Mouse (Mus musculus): ENCODE measurements around the gene Ift81.
"Not testable (repeated sequence)": the region's sequence is repeated elsewhere in the genome, so short reads cannot be mapped to it uniquely, and the experiment has no call there.

Gene Ift81

GRCm38 (mm10) chr5:122613908-122614732 lies at the start of gene Ift81:
Gene Ift81 (minus strand): TSS chr5:122614518.
- DNase-seq (ENCODE audit: low spot score in 2 of 2) = peak; percentile 78 to 93

DNA sequence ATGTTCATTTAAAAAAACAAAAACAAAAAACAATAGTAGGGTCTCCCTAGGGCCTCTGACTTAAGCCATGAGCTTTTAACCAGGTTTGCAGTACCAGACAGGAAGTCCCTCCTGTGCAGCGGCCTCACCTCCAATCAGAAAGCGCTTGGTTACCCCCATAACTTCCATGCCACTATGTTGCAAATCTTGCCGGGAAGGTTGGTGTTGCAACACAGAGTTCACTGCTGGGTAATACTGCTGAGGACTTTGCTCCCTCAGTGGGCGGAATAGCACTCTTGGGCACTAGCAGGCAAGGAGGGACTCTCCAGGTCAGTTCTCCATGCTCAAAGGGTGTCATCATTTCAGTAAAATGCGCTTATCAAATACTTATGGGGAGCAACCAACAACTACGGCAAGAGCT lies 48.2 kb upstream of the Ift81 start:
- DNase-seq (ENCODE audit: low spot score in 2 of 2) = no peak

DNA sequence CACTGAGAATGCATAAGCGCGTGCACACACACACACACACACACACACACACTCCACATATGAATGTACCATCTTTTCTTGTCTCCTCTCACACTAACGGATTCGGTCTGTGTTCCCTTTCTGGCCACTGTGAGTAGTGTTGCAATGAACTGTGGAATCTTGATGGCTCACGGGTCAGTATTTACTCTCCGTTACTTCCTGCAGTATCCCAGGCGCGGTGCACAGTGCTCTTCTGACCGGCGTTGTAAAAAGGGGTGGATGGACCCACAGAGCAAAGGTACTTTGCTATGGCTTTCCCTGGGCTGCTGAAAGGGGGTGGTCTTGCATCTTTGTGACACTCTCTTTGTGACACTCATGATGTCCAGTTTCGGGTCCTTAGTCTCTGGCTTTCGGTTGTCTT lies 42.5 kb upstream of the Ift81 start:
- DNase-seq (ENCODE audit: low spot score in 2 of 2) = no peak

DNA sequence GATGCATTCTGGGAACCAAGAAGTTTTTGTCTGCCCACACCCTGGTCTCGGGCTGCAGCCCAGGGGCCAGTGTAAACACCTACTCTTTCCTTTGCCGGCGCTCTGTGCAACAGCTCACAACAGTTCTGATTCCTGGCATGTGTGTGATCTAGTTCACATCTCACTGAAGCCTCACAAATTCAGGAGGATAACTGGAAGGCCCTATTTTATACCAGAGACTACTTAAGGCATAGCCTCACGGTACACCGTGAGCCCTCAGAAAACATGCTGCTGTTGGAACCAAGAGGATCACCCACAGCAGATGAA lies 39.9 kb upstream of the Ift81 start:
- DNase-seq (ENCODE audit: low spot score in 2 of 2) = no peak

DNA sequence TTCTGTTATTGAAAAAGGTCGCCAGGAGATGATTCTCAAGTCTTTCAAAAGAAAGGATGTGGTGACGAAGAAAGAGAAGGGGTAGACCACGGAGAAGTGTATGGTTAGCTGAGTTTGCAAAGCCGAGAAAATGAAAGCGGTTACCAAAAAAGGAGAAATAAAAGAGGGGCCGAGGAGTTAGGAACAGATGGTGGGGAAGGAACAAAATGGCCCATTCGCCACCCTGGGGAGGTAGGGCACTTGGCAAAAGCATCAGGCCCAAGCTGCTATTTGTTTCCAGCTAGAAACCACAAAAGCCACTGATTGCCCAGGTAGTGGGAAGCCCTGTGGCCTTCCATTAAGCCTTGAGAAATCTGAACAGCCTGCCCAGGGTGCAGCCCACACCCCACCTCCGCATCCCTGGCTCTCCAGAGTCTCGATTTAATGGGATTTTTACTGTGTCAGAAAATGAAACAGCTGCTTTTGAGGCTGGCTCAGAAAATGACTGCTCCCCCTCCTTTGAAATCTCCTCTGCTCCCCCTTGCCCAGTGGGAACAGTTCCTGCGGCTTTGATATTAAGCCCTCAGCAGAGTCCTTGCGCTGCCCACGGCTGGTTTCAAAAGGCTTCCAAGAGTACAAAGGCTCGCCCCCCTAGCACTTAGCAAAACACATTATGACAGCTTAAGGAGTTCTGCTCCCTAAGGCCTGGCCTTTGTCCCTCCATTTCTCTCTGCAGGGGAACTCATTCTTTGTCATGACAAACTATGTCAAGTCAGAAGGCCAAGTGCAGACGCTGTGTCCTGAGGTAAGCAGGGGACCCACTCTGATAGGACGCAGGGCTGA lies 39.3 kb upstream of the Ift81 start:
- no peak for DNase-seq (ENCODE audit: low spot score in 2 of 2)

DNA sequence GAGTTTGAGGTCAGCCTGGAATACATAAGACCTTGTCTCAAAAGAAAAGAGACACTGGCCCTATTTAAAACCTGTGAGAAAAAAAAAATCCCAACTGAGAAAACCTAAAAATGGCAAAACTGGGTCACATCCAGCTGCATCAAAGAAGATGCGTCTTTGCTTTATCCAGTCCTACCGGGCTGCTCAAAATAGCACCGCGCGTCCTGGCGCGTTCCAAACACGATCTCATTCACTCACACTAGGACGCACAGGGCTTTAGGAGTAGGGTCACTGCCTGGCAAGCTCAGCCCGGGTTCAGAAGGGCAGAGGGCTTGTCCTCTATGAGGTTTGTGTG lies 38.8 kb upstream of the Ift81 start:
- DNase-seq (ENCODE audit: low spot score in 2 of 2) = no peak

GRCm38 (mm10) chr5:122652506-122652905 lies 38.2 kb upstream of the Ift81 start:
- peak in 1 of 2 experiments; percentile 41 for DNase-seq (ENCODE audit: low spot score in 2 of 2)

- no peak for DNase-seq (ENCODE audit: low spot score in 2 of 2)
Measured at GRCm38 (mm10) chr5:122650100-122650499, 35.8 kb upstream of the Ift81 start.

GRCm38 (mm10) chr5:122649264-122649663 lies 34.9 kb upstream of the Ift81 start:
- DNase-seq (ENCODE audit: low spot score in 2 of 2) = no peak

- DNase-seq (ENCODE audit: low spot score in 2 of 2) = not testable (repeated sequence)
Measured at GRCm38 (mm10) chr5:122647952-122648374, 33.6 kb upstream of the Ift81 start.

DNA sequence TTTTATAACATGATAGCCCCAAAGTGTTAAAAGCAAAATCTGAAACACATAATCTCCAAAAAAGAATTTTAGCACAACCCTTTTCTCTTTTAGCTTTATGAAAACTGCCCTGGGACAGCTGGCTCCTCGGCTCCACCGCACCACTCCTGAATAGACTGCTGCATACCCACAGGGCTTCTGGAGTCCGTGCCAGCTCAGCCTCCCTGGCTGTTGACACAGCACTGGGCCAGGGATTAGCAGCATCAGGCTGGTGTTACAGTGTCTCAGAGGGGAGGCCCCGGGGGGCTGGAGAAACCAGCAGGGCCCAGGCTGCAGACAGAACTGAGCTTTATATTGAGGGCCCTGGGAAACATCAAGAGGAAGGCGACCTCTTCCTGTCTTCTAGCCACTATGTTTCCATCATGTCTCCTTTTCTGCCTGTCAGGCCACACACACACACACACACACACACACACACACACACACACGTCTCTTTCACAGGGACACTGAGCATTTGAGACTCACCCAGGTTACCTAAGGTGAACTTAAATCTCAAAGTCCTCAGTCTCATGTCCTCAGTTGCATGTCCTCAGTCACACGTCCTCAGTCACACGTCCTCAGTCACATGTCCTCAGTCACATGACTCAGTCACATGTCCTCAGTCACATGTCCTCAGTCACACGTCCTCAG lies 33.1 kb upstream of the Ift81 start:
- no peak for DNase-seq (ENCODE audit: low spot score in 2 of 2)

DNA sequence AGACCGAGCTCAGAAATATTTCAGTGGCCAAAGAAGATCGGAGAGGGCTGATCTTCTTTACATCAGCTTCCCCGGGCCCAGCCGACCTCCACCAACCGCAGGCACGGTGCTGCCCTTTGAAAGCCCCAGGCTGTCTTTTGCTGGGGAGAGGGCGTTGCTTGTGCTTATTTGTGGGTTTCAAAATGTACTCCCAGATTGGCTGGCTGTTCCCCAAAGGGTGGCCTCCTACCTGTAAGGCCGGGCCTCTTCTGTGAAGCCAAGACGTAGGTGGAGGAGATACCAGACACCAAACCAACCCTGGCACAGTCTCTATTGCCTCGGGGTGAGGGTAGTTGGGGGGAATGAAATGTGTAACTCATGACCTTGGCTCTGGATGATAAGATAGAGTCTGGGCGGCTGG lies 31.7 kb upstream of the Ift81 start:
- DNase-seq (ENCODE audit: low spot score in 2 of 2) = no peak

DNA sequence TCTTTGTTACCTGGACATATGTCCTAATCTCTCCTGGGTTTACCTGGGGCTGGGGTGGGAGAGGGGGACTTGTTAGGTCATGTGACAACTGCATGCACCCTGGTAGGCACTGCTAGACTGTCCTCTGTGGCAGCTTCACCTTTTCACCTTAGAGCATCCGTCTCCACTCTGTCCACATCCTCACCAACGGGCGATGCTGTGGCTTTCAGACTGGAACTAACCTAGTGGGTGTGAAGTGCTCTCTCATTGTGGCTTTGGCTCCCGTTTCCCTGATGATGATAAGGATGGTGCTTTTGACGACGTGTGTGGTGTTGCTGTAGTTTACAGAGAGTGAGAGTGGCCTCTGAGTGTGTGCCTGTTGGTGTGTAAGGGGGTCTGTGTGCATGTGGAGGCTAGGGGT lies 31.0 kb upstream of the Ift81 start:
- DNase-seq (ENCODE audit: low spot score in 2 of 2) = no peak

DNA sequence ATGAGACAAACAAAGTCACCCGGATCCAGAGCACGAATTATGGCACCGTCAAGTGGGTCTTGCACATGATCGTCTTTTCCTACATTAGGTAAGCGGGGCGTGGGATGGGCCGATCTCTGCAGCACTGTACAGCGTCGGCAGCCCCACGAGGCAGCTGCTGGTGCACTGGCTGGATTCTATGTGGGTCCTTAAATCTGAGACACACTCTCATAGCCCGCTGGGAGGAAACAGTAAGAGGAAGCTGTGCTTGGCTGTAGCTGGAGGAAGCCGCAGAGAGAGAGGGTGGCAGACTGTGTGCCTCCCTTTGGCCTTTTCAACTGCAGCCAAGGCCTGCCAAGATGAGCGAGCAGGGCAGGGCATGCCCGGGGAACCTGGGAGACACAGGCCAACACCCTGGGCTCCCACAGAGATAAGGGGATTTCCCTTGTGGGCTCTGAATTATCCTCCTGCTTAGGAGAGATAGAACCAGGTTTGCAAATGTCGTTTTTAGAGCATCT lies 29.8 kb upstream of the Ift81 start:
- peak; percentile 24 to 48 for DNase-seq (ENCODE audit: low spot score in 2 of 2)

GRCm38 (mm10) chr5:122643701-122644100 lies 29.4 kb upstream of the Ift81 start, which contains the start of gene P2rx7:
Gene P2rx7 (plus strand): TSS chr5:122643911.
- DNase-seq (ENCODE audit: low spot score in 2 of 2) = peak in 1 of 2 experiments; percentile 57

- no peak for DNase-seq (ENCODE audit: low spot score in 2 of 2)
Measured at GRCm38 (mm10) chr5:122639986-122640385, 25.7 kb upstream of the Ift81 start.

- no peak for DNase-seq (ENCODE audit: low spot score in 2 of 2)
Measured at GRCm38 (mm10) chr5:122639517-122639916, 25.2 kb upstream of the Ift81 start.

GRCm38 (mm10) chr5:122638296-122638695 lies 24.0 kb upstream of the Ift81 start:
- DNase-seq (ENCODE audit: low spot score in 2 of 2) = no peak

DNA sequence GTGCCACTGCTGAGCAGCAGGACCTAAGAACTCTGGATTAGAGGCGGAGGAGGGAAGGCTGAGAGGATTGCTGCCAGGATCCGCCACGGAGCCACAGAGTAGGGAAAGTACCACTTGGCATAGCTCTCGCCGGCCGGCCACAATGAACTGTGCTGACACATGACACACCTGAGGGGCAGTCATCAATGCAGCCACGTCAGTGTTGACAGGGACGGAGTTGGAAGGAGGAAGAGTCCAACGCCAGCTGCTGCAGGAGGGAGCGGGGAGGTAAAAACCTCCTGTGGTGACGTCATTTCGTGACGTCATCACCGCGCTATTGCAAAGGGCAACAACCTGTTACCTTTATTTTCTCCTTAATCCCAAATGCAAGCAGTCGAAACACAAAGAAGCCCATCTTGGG lies 22.6 kb upstream of the Ift81 start:
- DNase-seq (ENCODE audit: low spot score in 2 of 2) = no peak

DNA sequence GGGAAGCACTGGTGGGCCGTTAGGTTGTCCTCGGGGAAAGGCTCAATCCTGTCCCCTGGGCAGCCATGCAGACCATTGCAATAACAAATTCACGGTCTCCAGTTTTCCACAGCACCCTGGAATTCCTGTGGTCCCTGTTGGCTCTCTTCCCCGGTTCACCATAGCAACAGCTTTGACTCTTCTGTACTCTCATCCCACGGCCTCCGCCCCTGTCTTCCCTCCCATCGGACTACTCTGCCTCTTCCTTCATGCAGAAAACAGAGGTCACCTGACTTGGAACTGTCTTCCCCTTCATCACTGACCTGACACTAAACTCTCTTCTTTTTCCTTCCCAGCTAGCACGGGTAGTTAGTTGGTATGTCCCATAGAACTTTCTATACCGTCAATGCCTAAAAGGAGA lies 22.0 kb upstream of the Ift81 start:
- DNase-seq (ENCODE audit: low spot score in 2 of 2) = no peak

DNA sequence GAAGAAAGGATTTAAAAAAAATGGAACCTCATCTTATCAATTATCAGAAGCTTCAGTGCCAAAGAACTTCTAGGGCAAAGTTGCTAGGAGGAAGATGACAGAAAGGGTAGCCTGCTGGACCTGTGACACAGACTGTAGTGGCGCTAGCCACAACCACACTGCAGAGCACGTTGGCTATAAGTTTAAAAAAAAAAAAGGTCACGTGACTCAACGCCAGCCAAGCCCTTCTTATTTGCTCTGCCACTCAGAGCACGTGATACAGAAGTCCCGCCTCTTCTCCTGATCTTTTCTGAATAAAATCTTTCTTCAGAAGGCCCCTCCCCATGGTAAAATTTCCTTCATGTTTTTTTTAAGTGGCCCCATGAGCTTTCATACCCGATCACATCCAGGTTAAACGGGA lies 20.9 kb upstream of the Ift81 start:
- DNase-seq (ENCODE audit: low spot score in 2 of 2) = no peak

DNA sequence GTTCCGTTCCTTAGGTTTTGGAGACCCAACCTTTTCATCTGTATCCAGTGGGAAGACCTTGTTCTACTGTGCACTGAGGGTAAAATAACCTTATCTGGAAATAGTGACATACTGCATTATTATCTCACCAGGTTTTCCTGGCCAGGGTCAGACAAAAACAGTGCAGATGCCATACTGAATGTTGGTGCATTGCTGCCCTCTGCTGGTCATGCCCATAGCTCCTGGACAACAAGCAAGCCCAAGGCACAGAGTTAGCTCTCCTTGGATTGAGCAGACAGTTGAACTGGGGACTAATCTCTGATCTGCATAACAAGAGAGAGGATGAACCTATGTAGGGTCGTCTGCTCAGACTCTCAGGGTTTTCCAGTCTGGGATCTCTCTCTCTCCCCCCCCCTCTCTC lies 12.9 kb upstream of the Ift81 start:
- DNase-seq (ENCODE audit: low spot score in 2 of 2) = peak; percentile 67 to 88
